Mouse (Mus musculus) right cerebral cortex, postnatal 10 days (tissue): ENCODE data around the gene C1rb.
"Not testable (repeated sequence)": the region's sequence is repeated elsewhere in the genome, so short reads cannot be mapped to it uniquely, and the experiment has no call there.

Experiments used
- DNase-seq, 2 experiments: peaks; one replicate each; pipeline ENCODE4 v3.0.0; 2021; ENCODE audit warnings: low spot score in 2 of 2

C1rb gene

DNA sequence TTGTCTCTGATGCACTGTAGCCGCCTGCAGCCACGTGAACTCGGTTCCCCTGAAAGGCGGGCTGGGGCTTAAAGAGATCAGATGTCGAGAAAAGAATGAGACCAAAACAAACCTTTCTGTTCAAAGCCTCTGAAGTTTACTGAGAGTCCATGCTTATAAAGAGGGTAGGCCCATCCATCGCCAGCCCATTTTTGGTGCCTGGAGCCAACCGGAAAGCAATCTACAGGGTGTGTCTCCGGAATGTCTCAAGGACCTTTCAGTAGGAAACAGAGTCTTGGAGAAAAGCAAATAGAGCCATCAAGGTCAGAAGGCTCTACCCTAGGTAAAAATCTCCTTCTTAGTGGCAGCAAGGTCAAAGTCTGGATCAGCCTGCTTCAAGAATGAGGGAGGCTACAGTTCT, 23.0 kb downstream of the C1rb start:
- no peak for DNase-seq

GRCm38 (mm10) chr6:124602031-124602430, 31.9 kb downstream of the C1rb start:
- DNase-seq, result no peak

DNA sequence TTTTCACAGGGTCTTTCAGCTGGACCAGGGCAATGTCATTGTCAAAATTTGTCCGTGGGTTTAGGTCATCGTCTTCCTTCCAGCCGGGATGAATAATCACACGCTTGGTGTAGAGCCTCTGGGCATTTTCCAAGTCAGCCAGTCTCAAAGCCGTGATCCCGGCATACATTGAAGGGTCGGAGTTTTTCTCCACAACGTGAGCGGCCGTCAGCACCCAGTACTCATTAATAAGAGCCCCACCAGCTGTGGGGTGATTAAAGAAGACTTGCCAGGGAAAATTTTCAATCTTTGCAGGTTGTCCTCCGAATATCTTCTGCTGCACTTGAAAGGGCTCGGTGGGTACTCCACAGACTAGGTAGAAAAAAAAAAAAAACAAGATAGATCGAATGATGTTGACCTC, 55.5 kb downstream of the C1rb start:
- no peak for DNase-seq

DNA sequence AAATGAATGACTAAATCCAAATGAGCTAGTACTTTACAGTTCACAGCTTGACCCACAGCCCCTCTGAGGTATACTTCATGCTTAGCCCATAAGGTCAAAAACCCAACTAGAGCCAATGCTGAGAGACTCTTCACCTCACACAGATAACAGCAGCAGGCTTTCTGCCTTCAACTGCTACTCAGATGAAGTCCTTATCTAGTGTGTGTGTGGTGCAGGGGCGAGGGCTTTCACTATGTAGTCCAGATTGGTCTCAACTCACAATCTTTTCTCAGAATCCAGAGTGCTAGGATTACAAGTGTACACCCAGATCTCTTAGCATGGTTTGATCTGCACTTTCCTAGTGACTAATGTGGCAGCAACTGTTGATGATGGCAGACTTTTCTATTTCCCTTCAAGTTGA, 56.1 kb downstream of the C1rb start:
- not testable (repeated sequence) for DNase-seq

- DNase-seq, result no peak
These were observed 60.7 kb downstream of the C1rb start for GRCm38 (mm10) chr6:124630763-124631162.
